Mouse (Mus musculus) megakaryocyte, embryonic 14.5 days (primary cell): ENCODE measurements around the gene Krtap3-1. TPM values are rescaled to one million over a fixed set of nuclear protein-coding genes. Genes with fewer than 3 reads are reported as not detected.

Experiments used
- H3K27me3 ChIP-seq: replicated peaks from 2 replicates; pipeline ENCODE3; 2012; ENCODE audit warnings: inconsistent platforms
- H3K36me3 ChIP-seq: replicated peaks from 2 replicates; pipeline ENCODE3; 2012; ENCODE audit warnings: low read length, inconsistent platforms, mixed read lengths
- H3K4me1 ChIP-seq: 2 replicates; pipeline ENCODE4 v1.6.1; 2012; ENCODE audit warnings: inconsistent platforms
- H3K4me3 ChIP-seq: replicated peaks from 2 replicates; pipeline ENCODE3; 2012; ENCODE audit warnings: moderate library complexity, mild to moderate bottlenecking, inconsistent platforms
- H3K9me3 ChIP-seq: 2 replicates; pipeline ENCODE4 v1.6.1; 2012; ENCODE audit warnings: inconsistent platforms
- FLI1 ChIP-seq: IDR thresholded peaks from 2 replicates; pipeline ENCODE4 v1.6.1; 2012; ENCODE audit warnings: low read length, inconsistent platforms, mixed read lengths
- GATA1 ChIP-seq: IDR thresholded peaks from 3 replicates; pipeline ENCODE4 v1.6.1; 2012; ENCODE audit warnings: mixed read lengths, low read length, inconsistent platforms, borderline replicate concordance
- polyA plus RNA-seq: library from polyadenylated mRNA; stranded (reverse); fragments of >175 nt; gene quantifications from 2 replicates; pipeline ENCODE4 v1.2.3, GENCODE M21; 2012; ENCODE audit warnings: low replicate concordance; ENCODE audit not compliant: insufficient read depth

Krtap3-1 gene
- polyA plus RNA-seq, 1 experiment = not detected

DNA sequence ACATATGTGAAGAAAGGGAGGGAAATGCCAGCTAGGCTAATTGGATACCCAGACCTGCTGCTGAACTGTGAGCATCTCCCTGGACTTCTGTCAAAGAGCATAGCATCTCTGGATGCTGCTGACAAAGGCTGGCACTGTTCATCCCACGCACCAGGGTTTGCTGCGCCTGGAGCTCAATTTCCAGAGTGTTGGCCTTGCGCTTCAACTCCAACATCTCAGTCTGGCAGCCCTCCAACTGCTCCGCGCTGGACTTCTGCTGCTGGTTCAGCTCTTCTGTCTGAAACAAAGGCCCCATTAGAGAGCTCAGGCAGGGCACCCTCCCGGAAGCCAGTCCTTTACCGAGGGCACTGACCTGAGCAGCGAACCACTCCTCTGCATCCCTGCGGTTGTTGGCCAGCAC lies 26.7 kb downstream of the Krtap3-1 start:
- TF ChIP-seq GATA1 (no peak), FLI1 (no peak)
- H3K27me3 ChIP-seq = peaks cover 3% of the 10 kb centered on the region

DNA sequence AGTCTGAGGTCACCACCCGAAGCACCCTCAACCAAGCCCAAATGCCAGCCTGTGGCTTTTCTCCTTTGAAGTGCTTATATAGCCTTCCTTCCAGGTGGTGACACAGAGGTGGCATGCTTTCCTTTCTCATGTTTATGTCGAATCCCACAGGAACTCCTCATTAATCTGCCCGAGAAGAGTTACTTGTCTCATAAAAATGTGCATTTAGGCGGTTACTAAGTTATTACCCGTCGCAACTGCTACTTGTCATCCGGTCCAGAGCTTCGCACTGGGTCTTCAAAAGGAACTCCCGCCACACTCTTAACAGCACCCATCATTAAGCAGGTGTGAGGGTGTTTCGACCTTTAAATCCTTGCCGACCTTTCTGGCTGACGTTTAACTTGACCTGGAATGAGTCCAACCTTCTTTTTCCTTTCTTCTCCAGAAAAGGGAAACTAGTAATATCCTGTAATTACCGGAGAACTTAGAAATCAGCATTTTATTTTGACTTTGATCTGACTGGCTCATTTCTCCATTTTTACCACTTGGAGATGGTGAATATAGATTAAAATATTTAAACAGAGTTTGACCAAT lies 45.1 kb downstream of the Krtap3-1 start, which contains the start of gene Krt39:
TSS of gene Krt39 (minus strand) at position 51 of the 573 bp plus-strand sequence.
- no peaks in the 10 kb centered on the region for H3K36me3 ChIP-seq
- H3K9me3 ChIP-seq = no peaks in the 10 kb centered on the region
- no peaks in the 10 kb centered on the region for H3K4me1 ChIP-seq
- no peak for TF ChIP-seq GATA1
- TF ChIP-seq FLI1 = no peak
- H3K27me3 ChIP-seq = no peaks in the 10 kb centered on the region
- no peak within 1 kb of the TSS for H3K4me3 ChIP-seq

More for the DNA sequence above, 26.7 kb downstream of the Krtap3-1 start:
- Histone ChIP-seq H3K36me3 (no peaks in the 10 kb centered on the region), H3K9me3 (no peaks in the 10 kb centered on the region), H3K4me3 (no peak overlapping the region), H3K4me1 (no peaks in the 10 kb centered on the region)

Other genes with a start within 250 kb of the Krtap3-1 start
- gene Krt25, start 243.7 kb downstream of the Krtap3-1 start, polyA plus RNA-seq = not detected in 2 replicates
- not detected in 2 replicates for gene Krt26, start 228.7 kb downstream of the Krtap3-1 start, polyA plus RNA-seq
- gene Krt27, start 215.5 kb downstream of the Krtap3-1 start, polyA plus RNA-seq = not detected in 2 replicates
- not detected in 2 replicates for gene Krt28, start 191.7 kb downstream of the Krtap3-1 start, polyA plus RNA-seq
- gene Krt10, start 177.3 kb downstream of the Krtap3-1 start, polyA plus RNA-seq = 6.6 TPM in 1 of 2 replicates, not detected in the other
- gene Krt12, start 144.4 kb downstream of the Krtap3-1 start, polyA plus RNA-seq = not detected in 2 replicates
- gene Krt20, start 128.5 kb downstream of the Krtap3-1 start, polyA plus RNA-seq = not detected in 2 replicates
- gene Krt23, start 73.5 kb downstream of the Krtap3-1 start, polyA plus RNA-seq = not detected in 2 replicates
- not detected in 2 replicates for gene Krt39, start 45.3 kb downstream of the Krtap3-1 start, polyA plus RNA-seq
- not detected in 2 replicates for gene Krt40, start 23.5 kb downstream of the Krtap3-1 start, polyA plus RNA-seq
- gene Krtap3-3, start 15.8 kb downstream of the Krtap3-1 start, polyA plus RNA-seq = not detected in 2 replicates
- gene Krtap3-2, start 9.8 kb downstream of the Krtap3-1 start, polyA plus RNA-seq = not detected in 2 replicates
- not detected in 2 replicates for gene Gm11939, start 7.2 kb downstream of the Krtap3-1 start, polyA plus RNA-seq
- not detected in 2 replicates for gene Krtap1-5, start 14.4 kb upstream of the Krtap3-1 start, polyA plus RNA-seq
- not detected in 2 replicates for gene Krtap1-4, start 17.0 kb upstream of the Krtap3-1 start, polyA plus RNA-seq
- not detected in 2 replicates for gene Krtap1-3, start 24.7 kb upstream of the Krtap3-1 start, polyA plus RNA-seq
- gene Krtap9-3, start 31.5 kb upstream of the Krtap3-1 start, polyA plus RNA-seq = not detected in 2 replicates
- gene Gm11938, start 36.7 kb upstream of the Krtap3-1 start, polyA plus RNA-seq = not detected in 2 replicates
- gene Gm11937, start 43.6 kb upstream of the Krtap3-1 start, polyA plus RNA-seq = not detected in 2 replicates
- not detected in 2 replicates for gene Krtap2-4, start 48.2 kb upstream of the Krtap3-1 start, polyA plus RNA-seq
- not detected in 2 replicates for gene Gm11562, start 53.8 kb upstream of the Krtap3-1 start, polyA plus RNA-seq
- not detected in 2 replicates for gene Krtap4-1, start 61.6 kb upstream of the Krtap3-1 start, polyA plus RNA-seq
- gene Krtap4-2, start 68.5 kb upstream of the Krtap3-1 start, polyA plus RNA-seq = not detected in 2 replicates
- gene Krtap4-7, start 77.5 kb upstream of the Krtap3-1 start, polyA plus RNA-seq = not detected in 2 replicates
- gene Gm11555, start 83.6 kb upstream of the Krtap3-1 start, polyA plus RNA-seq = not detected in 2 replicates
- gene Gm11563, start 92.3 kb upstream of the Krtap3-1 start, polyA plus RNA-seq = not detected in 2 replicates
- not detected in 2 replicates for gene Krtap4-6, start 99.3 kb upstream of the Krtap3-1 start, polyA plus RNA-seq
- gene Gm14190, start 124.1 kb upstream of the Krtap3-1 start, polyA plus RNA-seq = not detected in 2 replicates
- gene Gm14180, start 167.7 kb upstream of the Krtap3-1 start, polyA plus RNA-seq = not detected in 2 replicates
- not detected in 2 replicates for gene Gm11595, start 206.3 kb upstream of the Krtap3-1 start, polyA plus RNA-seq
- gene Krtap4-8, start 214.1 kb upstream of the Krtap3-1 start, polyA plus RNA-seq = not detected in 2 replicates
- not detected in 2 replicates for gene Krtap4-9, start 218.6 kb upstream of the Krtap3-1 start, polyA plus RNA-seq
- not detected in 2 replicates for gene Gm11596, start 226.8 kb upstream of the Krtap3-1 start, polyA plus RNA-seq
- not detected in 2 replicates for gene Gm11569, start 232.3 kb upstream of the Krtap3-1 start, polyA plus RNA-seq
- not detected in 2 replicates for gene Gm11554, start 237.8 kb upstream of the Krtap3-1 start, polyA plus RNA-seq
- not detected in 2 replicates for gene Krtap4-13, start 243.3 kb upstream of the Krtap3-1 start, polyA plus RNA-seq
- gene Gm11564, start 249.0 kb upstream of the Krtap3-1 start, polyA plus RNA-seq = not detected in 2 replicates